Mouse (Mus musculus): ENCODE data around the gene Wbp2nl. TPM values are rescaled to one million over a fixed set of nuclear protein-coding genes. Genes with fewer than 3 reads are reported as not detected.
"Not testable (repeated sequence)": the region's sequence is repeated elsewhere in the genome, so short reads cannot be mapped to it uniquely, and the experiment has no call there.

Gene Wbp2nl
- total RNA-seq, 2 experiments from 2014 or later, result not detected

GRCm38 (mm10) chr15:82347852-82348251 is 49.1 kb downstream of the Wbp2nl start:
- DNase-seq (ENCODE audit: low spot score in 2 of 2), result no peak

- no peak for DNase-seq (ENCODE audit: low spot score in 2 of 2)
Observed at GRCm38 (mm10) chr15:82348258-82348998, 49.7 kb downstream of the Wbp2nl start.

- DNase-seq (ENCODE audit: low spot score in 2 of 2), result no peak
Observed at GRCm38 (mm10) chr15:82348999-82349341, 50.2 kb downstream of the Wbp2nl start.

- DNase-seq (ENCODE audit: low spot score in 2 of 2), result no peak
Observed at GRCm38 (mm10) chr15:82350349-82350748, 51.6 kb downstream of the Wbp2nl start.

GRCm38 (mm10) chr15:82351480-82351879 is 52.7 kb downstream of the Wbp2nl start:
- no peak for DNase-seq (ENCODE audit: low spot score in 2 of 2)

- DNase-seq (ENCODE audit: low spot score in 2 of 2), result no peak
Observed at GRCm38 (mm10) chr15:82353078-82353744, 54.5 kb downstream of the Wbp2nl start.

- DNase-seq (ENCODE audit: low spot score in 2 of 2), result no peak
Observed at GRCm38 (mm10) chr15:82353745-82354113, 55.0 kb downstream of the Wbp2nl start.

- DNase-seq (ENCODE audit: low spot score in 2 of 2), result peak; percentile 97 to 98
Observed at GRCm38 (mm10) chr15:82354126-82354945, 55.6 kb downstream of the Wbp2nl start, which contains the start of gene Ndufa6. Gene Ndufa6 (minus strand): TSS chr15:82354322.

GRCm38 (mm10) chr15:82358431-82359260 is 59.9 kb downstream of the Wbp2nl start:
- no peak for DNase-seq (ENCODE audit: low spot score in 2 of 2)

- no peak for DNase-seq (ENCODE audit: low spot score in 2 of 2)
Observed at GRCm38 (mm10) chr15:82361459-82362018, 62.8 kb downstream of the Wbp2nl start.

- no peak for DNase-seq (ENCODE audit: low spot score in 2 of 2)
Observed at GRCm38 (mm10) chr15:82362234-82362633, 63.5 kb downstream of the Wbp2nl start.

- DNase-seq (ENCODE audit: low spot score in 2 of 2), result not testable (repeated sequence)
Observed at GRCm38 (mm10) chr15:82363801-82364200, 65.0 kb downstream of the Wbp2nl start.

Other genes starting within 250 kb of the Wbp2nl start
- gene 4930407I10Rik, start 239.8 kb upstream of the Wbp2nl start, total RNA-seq (2021), result not detected
- 1 to 10 TPM; 3.7 to 4.0 TPM for gene Mei1, start 229.0 kb upstream of the Wbp2nl start, total RNA-seq (2021)
- gene Ccdc134, start 171.0 kb upstream of the Wbp2nl start, total RNA-seq (2021), result 10 to 100 TPM; 11.1 to 12.6 TPM
- 100 to 1,000 TPM; 213 to 223 TPM for gene Srebf2, start 151.8 kb upstream of the Wbp2nl start, total RNA-seq (2021)
- gene Shisa8, start 86.1 kb upstream of the Wbp2nl start, total RNA-seq (2021), result 1 to 10 TPM; 2.6 to 3.0 TPM
- under 1 TPM; 0.26 to 0.49 TPM for gene Tnfrsf13c, start 74.6 kb upstream of the Wbp2nl start, total RNA-seq (2021)
- 1 to 10 TPM; 4.0 to 4.4 TPM for gene Cenpm, start 54.2 kb upstream of the Wbp2nl start, total RNA-seq (2021)
- gene 1500009C09Rik, start 46.6 kb upstream of the Wbp2nl start, total RNA-seq (2021), result 100 to 1,000 TPM in 1 of 2 experiments, 10 to 100 TPM in 1; 93.7 to 101 TPM
- gene Sept3, start 24.1 kb upstream of the Wbp2nl start, total RNA-seq (2021), result 100 to 1,000 TPM; 494 to 520 TPM
- 10 to 100 TPM; 29.1 to 30.2 TPM for gene Naga, start 40.0 kb downstream of the Wbp2nl start, total RNA-seq (2021)
- gene Pheta2, start 40.0 kb downstream of the Wbp2nl start, total RNA-seq (2021), result under 1 TPM; 0.23 to 0.35 TPM
- 100 to 1,000 TPM; 140 to 146 TPM for gene Smdt1, start 40.0 kb downstream of the Wbp2nl start, total RNA-seq (2021)
- 100 to 1,000 TPM; 195 to 198 TPM for gene Ndufa6, start 55.4 kb downstream of the Wbp2nl start, total RNA-seq (2021)
- 10 to 100 TPM; 36.4 to 40.9 TPM for gene Cyp2d22, start 81.3 kb downstream of the Wbp2nl start, total RNA-seq (2021)
- gene Cyp2d11, start 95.1 kb downstream of the Wbp2nl start, total RNA-seq (2021), result under 1 TPM in 1 of 2 experiments, not detected in 1; 0.35 TPM
- gene Cyp2d10, start 108.2 kb downstream of the Wbp2nl start, total RNA-seq (2021), result under 1 TPM in 1 of 2 experiments, not detected in 1; 0.46 TPM
- not detected for gene Cyp2d9, start 134.5 kb downstream of the Wbp2nl start, total RNA-seq (2021)

Data from left cerebral cortex, adult 18-20 months (tissue).